Mouse (Mus musculus) left cerebral cortex, postnatal 14 days (tissue): ENCODE results near the gene Serpinh1. TPM values are rescaled to one million over a fixed set of nuclear protein-coding genes. Genes with fewer than 3 reads are reported as not detected.

Source experiments
- DNase-seq, 2 experiments: peaks; one replicate each; pipeline ENCODE4 v3.0.0; 2021 to 2022; ENCODE audit warnings: low spot score in 2 of 2, mixed read lengths in 1 of 2
- intact Hi-C: fragments of 180-260 bp; cut with DNase I; formaldehyde crosslinking; loops from one replicate; pipeline ENCODE4 v1.15.1; 2025
- total RNA-seq, 2 experiments: library from RNA; stranded (reverse); gene quantifications; 2 replicates each; pipeline ENCODE4 v1.2.3; 2021

Serpinh1 gene
- total RNA-seq, 2 experiments from 2014 or later: 49.7 to 52.2 TPM

DNA sequence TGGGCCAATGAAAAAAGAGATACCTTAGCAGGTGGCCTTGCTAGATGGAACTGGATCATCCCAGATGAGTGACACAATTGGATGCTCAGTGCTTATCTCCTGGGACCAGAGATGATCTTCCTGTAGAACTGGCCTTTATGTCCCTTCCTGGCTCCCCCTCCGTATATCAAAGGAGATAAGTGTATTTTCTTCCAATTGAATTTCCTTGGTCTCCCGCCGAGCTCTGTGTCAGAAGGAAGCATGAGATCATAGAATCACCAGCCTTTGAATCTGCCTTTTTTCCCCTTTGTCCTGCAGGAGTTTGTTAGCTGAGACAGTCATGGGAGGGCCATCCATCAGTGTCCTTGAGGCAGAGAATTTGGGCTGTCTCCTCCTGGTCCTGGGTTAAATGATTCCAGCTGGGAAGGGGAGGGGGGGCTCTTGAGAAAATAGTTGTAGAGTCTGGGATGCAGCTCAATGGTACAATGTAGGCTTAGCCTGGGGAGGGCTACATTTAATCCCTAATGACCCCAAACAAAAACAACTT, 52.3 kb downstream of the Serpinh1 start:
- intact Hi-C loops: no loop called here
- no peak for DNase-seq

Other genes with a start within 250 kb of the Serpinh1 start
- gene Uvrag, start 212.1 kb downstream of the Serpinh1 start, total RNA-seq: 10 to 100 TPM; 39.4 to 41.7 TPM
- 100 to 1,000 TPM in 1 of 2 experiments, 10 to 100 TPM in 1; 89.2 to 100 TPM for gene Dgat2, start 170.5 kb downstream of the Serpinh1 start, total RNA-seq
- gene Mogat2, start 114.6 kb downstream of the Serpinh1 start, total RNA-seq: not detected
- gene Map6, start 85.8 kb downstream of the Serpinh1 start, total RNA-seq: 100 to 1,000 TPM; 182 to 190 TPM
- 10 to 100 TPM; 40.7 to 47.5 TPM for gene Gdpd5, start 28.2 kb upstream of the Serpinh1 start, total RNA-seq
- gene Klhl35, start 112.8 kb upstream of the Serpinh1 start, total RNA-seq: 1 to 10 TPM; 1.7 to 2.4 TPM
- gene Rps3, start 130.5 kb upstream of the Serpinh1 start, total RNA-seq: 100 to 1,000 TPM; 221 to 235 TPM
- gene Arrb1, start 182.2 kb upstream of the Serpinh1 start, total RNA-seq: 100 to 1,000 TPM; 154 to 160 TPM